In genomic region chr11:88046944-88047794, GRCm38 (mm10) we compare ENCODE assay signal across 8 mouse cellular contexts. TPM values are rescaled to one million over a fixed set of nuclear protein-coding genes. Genes with fewer than 3 reads are reported as not detected.
DNase-seq lines count a peak whose midpoint lies in the region; ATAC-seq and TF ChIP-seq lines count a peak whose summit lies in the region.

Srsf1 (plus strand) TSS chr11:88047373.

- peaks cover 31% of the 10 kb centered on the region for H3K36me3 ChIP-seq in kidney, embryonic 14.5 days (ENCODE audit: control insufficient read depth, insufficient read depth, low read length)
- peaks cover 16% of the 10 kb centered on the region for H3K36me3 ChIP-seq in limb, embryonic 15.5 days

- peak; percentile 93 for ATAC-seq in kidney, embryonic 14.5 days (ENCODE audit: low FRiP score, low TSS enrichment)
- ATAC-seq in limb, embryonic 15.5 days (ENCODE audit: insufficient number of reproducible peaks, low FRiP score, low TSS enrichment, low read depth), result peak; percentile 93

- peak; percentile 100 for DNase-seq in A20 (ENCODE audit: low read depth, low spot score)
- DNase-seq in heart, adult 9 months (ENCODE audit: low spot score in 2 of 2), result peak; percentile 97 to 98
- DNase-seq in monocyte, adult 2 months (ENCODE audit: low read depth in 1 of 2, low spot score in 2 of 2), result peak; percentile 88 to 95
- peak; percentile 97 to 98 for DNase-seq in spleen, postnatal 36 days (ENCODE audit: low spot score in 2 of 2)

- H3K4me1 ChIP-seq in bone marrow macrophage, adult 2 months (ENCODE audit: control insufficient read depth, insufficient read depth, low read length), result peaks cover 13% of the 10 kb centered on the region
- no peaks in the 10 kb centered on the region for H3K4me1 ChIP-seq in embryonic fibroblast, embryonic 13.5 days (ENCODE audit: control insufficient read depth, insufficient read depth, low read length)
- H3K4me1 ChIP-seq in kidney, embryonic 14.5 days (ENCODE audit: control insufficient read depth, insufficient read depth, low read length), result peaks cover 12% of the 10 kb centered on the region
- peaks cover 29% of the 10 kb centered on the region for H3K4me1 ChIP-seq in limb, embryonic 15.5 days

- H3K4me2 ChIP-seq in kidney, embryonic 14.5 days (replicated peaks; ENCODE audit: low read depth, low read length), result peak within 1 kb of the TSS; percentile 91
- H3K4me2 ChIP-seq in limb, embryonic 15.5 days, result peak within 1 kb of the TSS; percentile 56

- H3K9me3 ChIP-seq in kidney, embryonic 14.5 days (ENCODE audit: control insufficient read depth, low read length), result no peaks in the 10 kb centered on the region
- H3K9me3 ChIP-seq in limb, embryonic 15.5 days, result no peaks in the 10 kb centered on the region

- peak within 1 kb of the TSS; percentile 100 for H3K9ac ChIP-seq in kidney, embryonic 14.5 days (ENCODE audit: low read depth, low read length)
- H3K9ac ChIP-seq in limb, embryonic 15.5 days, result peak within 1 kb of the TSS; percentile 99

- TF ChIP-seq POLR2A in bone marrow macrophage, adult 2 months (IDR thresholded peaks at IDR 0.05; ENCODE audit: borderline replicate concordance, low read depth, low read length), result no peak
- peak; percentile 83 for TF ChIP-seq POLR2A in embryonic fibroblast, embryonic 13.5 days (IDR thresholded peaks at IDR 0.05; ENCODE audit: low read depth, low read length)

- peak within 1 kb of the TSS; percentile 96 for H3K27ac ChIP-seq in bone marrow macrophage, adult 2 months (ENCODE audit: insufficient read depth, low read depth, low read length)
- peak within 1 kb of the TSS; percentile 97 for H3K27ac ChIP-seq in embryonic fibroblast, embryonic 13.5 days (ENCODE audit: insufficient read depth, low read length)
- peak within 1 kb of the TSS; percentile 100 for H3K27ac ChIP-seq in kidney, embryonic 14.5 days (ENCODE audit: low read depth, low read length)
- H3K27ac ChIP-seq in limb, embryonic 15.5 days, result peak within 1 kb of the TSS; percentile 100

- no peaks in the 10 kb centered on the region for H3K27me3 ChIP-seq in kidney, embryonic 14.5 days (ENCODE audit: control insufficient read depth, insufficient read depth, low read length)
- no peaks in the 10 kb centered on the region for H3K27me3 ChIP-seq in limb, embryonic 15.5 days

- under 1% methylated on average over 60 of the region's 60 CpGs for WGBS in kidney, embryonic 14.5 days
- under 1% methylated on average over 60 of the region's 60 CpGs for WGBS in limb, embryonic 15.5 days

- peak within 1 kb of the TSS; percentile 94 for H3K4me3 ChIP-seq in bone marrow macrophage, adult 2 months (ENCODE audit: insufficient read depth, low read length)
- peak within 1 kb of the TSS; percentile 90 for H3K4me3 ChIP-seq in embryonic fibroblast, embryonic 13.5 days (ENCODE audit: insufficient read depth, low read length)
- peak within 1 kb of the TSS; percentile 99 for H3K4me3 ChIP-seq in kidney, embryonic 14.5 days (ENCODE audit: low read length)
- H3K4me3 ChIP-seq in limb, embryonic 15.5 days, result peak within 1 kb of the TSS; percentile 97

- no peak for TF ChIP-seq CTCF in bone marrow macrophage, adult 2 months (IDR thresholded peaks at IDR 0.05; ENCODE audit: low read depth, low read length)
- no peak for TF ChIP-seq CTCF in embryonic fibroblast, embryonic 13.5 days (IDR thresholded peaks at IDR 0.05; ENCODE audit: borderline replicate concordance, insufficient read depth, low read length)

RNA-seq across cellular contexts. Expression of gene Srsf1, which starts in this region (rescaled TPM):
- 142 and 144 TPM in 2 replicates for polyA plus RNA-seq in bone marrow macrophage, adult 2 months (2012; ENCODE audit: insufficient read depth, insufficient read length, missing spikeins)
- 291 and 361 TPM in 2 replicates for polyA plus RNA-seq in embryonic fibroblast, embryonic 13.5 days (2011; ENCODE audit: insufficient read length, low read depth, missing spikeins)
- polyA plus RNA-seq in kidney, embryonic 14.5 days (2014; fragmentation: Nextera tagmentation; extraction: Ambion mirVana), result 273 and 432 TPM in 2 replicates
- 208 and 244 TPM in 2 replicates for polyA plus RNA-seq in limb, embryonic 15.5 days (2015; fragmentation: Nextera tagmentation; extraction: Ambion mirVana)

Comparison
In these comparisons a context has a peak if more than half of its experiments do, and no peak if none do; other contexts are left out.
1. Peak in every context shown above with its lines: DNase-seq, ATAC-seq, H3K4me3 ChIP-seq and H3K27ac ChIP-seq.